8 mouse cellular contexts compared by ENCODE assay signal in genomic region chr19:8838041-8838730, GRCm38 (mm10). TPM values are rescaled to one million over a fixed set of nuclear protein-coding genes. Genes with fewer than 3 reads are reported as not detected.
DNase-seq lines count a peak whose midpoint lies in the region; ATAC-seq and TF ChIP-seq lines count a peak whose summit lies in the region.

No protein-coding gene starts in this region.

- peaks cover 2 to 11% of the 10 kb centered on the region in 2 experiments; a peak in 3 of 4 replicates for H3K4me1 ChIP-seq in ES-E14 (ENCODE audit: control insufficient read depth in 2 of 2, insufficient read depth in 2 of 2, low read length in 2 of 2, poor library complexity in 1 of 2)
- H3K4me1 ChIP-seq in forebrain, embryonic 10.5 days = peaks cover 46% of the 10 kb centered on the region
- peaks cover 9% of the 10 kb centered on the region for H3K4me1 ChIP-seq in liver, adult 2 months (ENCODE audit: control insufficient read depth, insufficient read depth, low read length)
- peaks cover 51% of the 10 kb centered on the region for H3K4me1 ChIP-seq in neural tube, embryonic 13.5 days (replicated peaks)

- intact Hi-C loops in gastrocnemius, postnatal 14 days (cut with DNase I; ENCODE audit: low total_unique reads) = no loop called here

- no peak for TF ChIP-seq CTCF in liver, adult 2 months (IDR thresholded peaks at IDR 0.05; ENCODE audit: low read depth, low read length)

- ATAC-seq in inflammation-experienced regulatory T-cells, adult 6 months = peak; percentile 2
- peak; percentile 26 for ATAC-seq in neural tube, embryonic 13.5 days (ENCODE audit: low read depth)

- TF ChIP-seq POLR2A in liver, adult 2 months (IDR thresholded peaks at IDR 0.05; ENCODE audit: extremely low read depth, insufficient read depth, low read length) = no peak

- H3K36me3 ChIP-seq in ES-E14 (ENCODE audit: control insufficient read depth, insufficient read depth, low read length, poor library complexity, severe bottlenecking) = peaks cover 2% of the 10 kb centered on the region
- peaks cover 57% of the 10 kb centered on the region for H3K36me3 ChIP-seq in forebrain, embryonic 10.5 days (replicated peaks)
- H3K36me3 ChIP-seq in liver, adult 2 months (ENCODE audit: control insufficient read depth, insufficient read depth, low read length) = peaks cover 9% of the 10 kb centered on the region; the same call in 1 of the 2 replicates
- H3K36me3 ChIP-seq in neural tube, embryonic 13.5 days = peaks cover 44% of the 10 kb centered on the region

- WGBS in forebrain, embryonic 10.5 days = 23% methylated on average over 15 of the region's 15 CpGs
- WGBS in liver, adult 2 months = 24% methylated on average over 15 of the region's 15 CpGs
- 16% methylated on average over 15 of the region's 15 CpGs for whole genome bisulfite sequencing in neural tube, embryonic 13.5 days

- no peaks in the 10 kb centered on the region for H3K9me3 ChIP-seq in ES-E14 (ENCODE audit: control insufficient read depth, insufficient read depth, low read depth, low read length)
- no peaks in the 10 kb centered on the region for H3K9me3 ChIP-seq in forebrain, embryonic 10.5 days
- no peaks in the 10 kb centered on the region for H3K9me3 ChIP-seq in neural tube, embryonic 13.5 days

- no peaks in the 10 kb centered on the region for H3K79me2 ChIP-seq in liver, adult 2 months (ENCODE audit: control insufficient read depth, insufficient read depth, low read length)

- peak overlapping the region; percentile 64 to 74 for H3K4me3 ChIP-seq in ES-E14 (ENCODE audit: insufficient read depth in 1 of 2, low read depth in 1 of 2, low read length in 2 of 2, poor library complexity in 1 of 2, severe bottlenecking in 1 of 2)
- peak overlapping the region; percentile 61 for H3K4me3 ChIP-seq in forebrain, embryonic 10.5 days
- H3K4me3 ChIP-seq in liver, adult 2 months (ENCODE audit: insufficient read depth, low read depth, low read length) = peak overlapping the region; percentile 84
- H3K4me3 ChIP-seq in neural tube, embryonic 13.5 days = peak overlapping the region; percentile 70

- H3K4me2 ChIP-seq in neural tube, embryonic 13.5 days = peak overlapping the region; percentile 77

- H3K27ac ChIP-seq in ES-E14 (ENCODE audit: insufficient read depth, low read depth, low read length, poor library complexity, severe bottlenecking) = peak overlapping the region; percentile 96; the same call in 1 of the 2 replicates
- H3K27ac ChIP-seq in forebrain, embryonic 10.5 days = peak overlapping the region; percentile 97
- H3K27ac ChIP-seq in liver, adult 2 months (replicated peaks; ENCODE audit: insufficient read depth, low read depth, low read length) = no peak overlapping the region
- peak overlapping the region; percentile 99 for H3K27ac ChIP-seq in neural tube, embryonic 13.5 days (replicated peaks)

- peak overlapping the region; percentile 90 for H3K9ac ChIP-seq in ES-E14 (ENCODE audit: insufficient read depth, low read depth, low read length, poor library complexity, severe bottlenecking)
- H3K9ac ChIP-seq in liver, adult 2 months (ENCODE audit: low read depth, low read length) = peak overlapping the region; percentile 89
- peak overlapping the region; percentile 93 for H3K9ac ChIP-seq in neural tube, embryonic 13.5 days

- in situ Hi-C loops in ES-E14 (cut with MboI; ENCODE audit: low sequenced_read_pairs in 2 of 2, unreplicated experiment in 2 of 2) = no loop called here

- DNase-seq in gastrocnemius, postnatal 14 days = peak; percentile 38
- DNase-seq in gastrocnemius, adult 18-20 months (ENCODE audit: low spot score) = no peak
- no peak for DNase-seq in ES-E14 (ENCODE audit: low read depth, low spot score)
- no peak for DNase-seq in forebrain, embryonic 10.5 days (ENCODE audit: extremely low spot score, low spot score)
- no peak for DNase-seq in liver, adult 2 months (ENCODE audit: extremely low read depth, low read depth, low spot score)
- no peak for DNase-seq in frontal cortex, postnatal 25 days (ENCODE audit: low spot score in 2 of 2)

- no peaks in the 10 kb centered on the region for H3K27me3 ChIP-seq in forebrain, embryonic 10.5 days (ENCODE audit: poor library complexity, severe bottlenecking)
- H3K27me3 ChIP-seq in liver, adult 2 months (ENCODE audit: control insufficient read depth, insufficient read depth, low read length) = no peaks in the 10 kb centered on the region
- H3K27me3 ChIP-seq in neural tube, embryonic 13.5 days = no peaks in the 10 kb centered on the region

TF ChIP-seq in ES-E14, 5 proteins besides CTCF, POLR2A, EP300 and RAD21:
- TF ChIP-seq CHD2 (IDR thresholded peaks at IDR 0.05; ENCODE audit: low read depth, low read length) = no peak
TF ChIP-seq in ES-E14: peak in this region for 0.

RNA-seq across cellular contexts. Expression of gene Gng3, which starts 0.8 kb away (rescaled TPM):
- total RNA-seq in gastrocnemius, postnatal 14 days (2021) = not detected
- not detected for total RNA-seq in gastrocnemius, adult 18-20 months (2021)
- total RNA-seq in ES-E14 (2012; rRNA removed) = 4.5 TPM in 2 replicates
- polyA plus RNA-seq in forebrain, embryonic 10.5 days (2016; fragmentation: Nextera tagmentation; extraction: Ambion mirVana) = 27.8 and 31.7 TPM in 2 replicates
- polyA plus RNA-seq in inflammation-experienced regulatory T-cells, adult 6 months (2017; shearing (Covaris generic)) = 1 to 10 TPM in 2 of 3 experiments, under 1 TPM in 1; 0.72 to 3.3 (median 1.6) TPM
- not detected in 2 replicates for total RNA-seq in liver, adult 2 months (2014; rRNA removed)
- 0.05 TPM in 1 of 2 replicates, not detected in the other for polyA plus RNA-seq in liver, adult 2 months (2012; rRNA removed)
- polyA plus RNA-seq in neural tube, embryonic 13.5 days (2015; fragmentation: Nextera tagmentation; extraction: Ambion mirVana) = 335 and 393 TPM in 2 replicates

RNA-seq across cellular contexts. Expression of gene Bscl2, which starts 0.9 kb away (rescaled TPM):
- 10 to 100 TPM; 14.4 to 15.6 TPM for total RNA-seq in gastrocnemius, postnatal 14 days (2021)
- total RNA-seq in gastrocnemius, adult 18-20 months (2021) = 10 to 100 TPM; 16.4 to 16.6 TPM
- total RNA-seq in ES-E14 (2012; rRNA removed) = 62.6 and 79.6 TPM in 2 replicates
- 47.0 and 48.0 TPM in 2 replicates for polyA plus RNA-seq in forebrain, embryonic 10.5 days (2016; fragmentation: Nextera tagmentation; extraction: Ambion mirVana)
- polyA plus RNA-seq in inflammation-experienced regulatory T-cells, adult 6 months (2017; shearing (Covaris generic)) = 100 to 1,000 TPM in 1 of 3 experiments, 10 to 100 TPM in 2; 81.9 to 106 (median 95.9) TPM
- 27.7 and 30.5 TPM in 2 replicates for total RNA-seq in liver, adult 2 months (2014; rRNA removed)
- polyA plus RNA-seq in liver, adult 2 months (2012; rRNA removed) = 131 and 137 TPM in 2 replicates
- 82.5 and 84.2 TPM in 2 replicates for polyA plus RNA-seq in neural tube, embryonic 13.5 days (2015; fragmentation: Nextera tagmentation; extraction: Ambion mirVana)

RNA-seq across cellular contexts. Expression of gene AC129217.1, which starts 8.6 kb away (rescaled TPM):
- not detected for total RNA-seq in gastrocnemius, postnatal 14 days (2021)
- 1 to 10 TPM; 2.5 to 4.2 TPM for total RNA-seq in gastrocnemius, adult 18-20 months (2021)
- 1.4 and 2.7 TPM in 2 replicates for total RNA-seq in ES-E14 (2012; rRNA removed)
- not detected in 2 replicates for polyA plus RNA-seq in forebrain, embryonic 10.5 days (2016; fragmentation: Nextera tagmentation; extraction: Ambion mirVana)
- polyA plus RNA-seq in inflammation-experienced regulatory T-cells, adult 6 months (2017; shearing (Covaris generic)) = not detected
- total RNA-seq in liver, adult 2 months (2014; rRNA removed) = 6.1 and 8.2 TPM in 2 replicates
- polyA plus RNA-seq in liver, adult 2 months (2012; rRNA removed) = 1.7 TPM in 1 of 2 replicates, not detected in the other
- polyA plus RNA-seq in neural tube, embryonic 13.5 days (2015; fragmentation: Nextera tagmentation; extraction: Ambion mirVana) = not detected in 2 replicates

RNA-seq across cellular contexts. Expression of gene Lrrn4cl, which starts 12.4 kb away (rescaled TPM):
- total RNA-seq in gastrocnemius, postnatal 14 days (2021) = 10 to 100 TPM in 1 of 2 experiments, 1 to 10 TPM in 1; 7.8 to 11.0 TPM
- total RNA-seq in gastrocnemius, adult 18-20 months (2021) = 1 to 10 TPM; 5.6 to 8.8 TPM
- 1.3 and 2.4 TPM in 2 replicates for total RNA-seq in ES-E14 (2012; rRNA removed)
- 0.36 and 0.99 TPM in 2 replicates for polyA plus RNA-seq in forebrain, embryonic 10.5 days (2016; fragmentation: Nextera tagmentation; extraction: Ambion mirVana)
- polyA plus RNA-seq in inflammation-experienced regulatory T-cells, adult 6 months (2017; shearing (Covaris generic)) = under 1 TPM in 1 of 3 experiments, not detected in 2; 0.15 TPM
- 0.07 and 0.09 TPM in 2 replicates for total RNA-seq in liver, adult 2 months (2014; rRNA removed)
- polyA plus RNA-seq in liver, adult 2 months (2012; rRNA removed) = 0.06 and 0.07 TPM in 2 replicates
- 0.96 and 1.4 TPM in 2 replicates for polyA plus RNA-seq in neural tube, embryonic 13.5 days (2015; fragmentation: Nextera tagmentation; extraction: Ambion mirVana)

RNA-seq across cellular contexts. Expression of gene Hnrnpul2, which starts 18.4 kb away (rescaled TPM):
- 10 to 100 TPM; 35.4 to 37.3 TPM for total RNA-seq in gastrocnemius, postnatal 14 days (2021)
- 10 to 100 TPM; 41.2 to 44.3 TPM for total RNA-seq in gastrocnemius, adult 18-20 months (2021)
- total RNA-seq in ES-E14 (2012; rRNA removed) = 37.5 and 48.5 TPM in 2 replicates
- 4.9 and 5.4 TPM in 2 replicates for polyA plus RNA-seq in forebrain, embryonic 10.5 days (2016; fragmentation: Nextera tagmentation; extraction: Ambion mirVana)
- 1 to 10 TPM; 5.0 to 8.3 (median 5.9) TPM for polyA plus RNA-seq in inflammation-experienced regulatory T-cells, adult 6 months (2017; shearing (Covaris generic))
- 19.5 and 19.6 TPM in 2 replicates for total RNA-seq in liver, adult 2 months (2014; rRNA removed)
- 11.2 and 11.6 TPM in 2 replicates for polyA plus RNA-seq in liver, adult 2 months (2012; rRNA removed)
- polyA plus RNA-seq in neural tube, embryonic 13.5 days (2015; fragmentation: Nextera tagmentation; extraction: Ambion mirVana) = 5.3 and 6.0 TPM in 2 replicates
